Comparison of ENCODE assay signal across 10 mouse cellular contexts in genomic region chr19:41952287-41952686, GRCm38 (mm10). TPM values are rescaled to one million over a fixed set of nuclear protein-coding genes. Genes with fewer than 3 reads are reported as not detected.
DNase-seq lines count a peak whose midpoint lies in the region; ATAC-seq and TF ChIP-seq lines count a peak whose summit lies in the region.
"Had no signal": no experiment of that assay in that cellular context is flagged by ENCODE, and none has a peak within 500 bp of the region (broad histone marks: within the 10 kb centered on the region; RNA-seq: fewer than 3 reads in every experiment).

No protein-coding gene starts in this region.

- H3K4me3 ChIP-seq in forebrain, embryonic 15.5 days: no peak overlapping the region
- H3K4me3 ChIP-seq in forebrain, embryonic 10.5 days: no peak overlapping the region
- no peak overlapping the region for H3K4me3 ChIP-seq in liver, adult 2 months (ENCODE audit: insufficient read depth, low read depth, low read length)
- no peak overlapping the region for H3K4me3 ChIP-seq in liver, embryonic 12.5 days
- no peak overlapping the region for H3K4me3 ChIP-seq in MEL (ENCODE audit: control insufficient read depth in 1 of 2, insufficient read depth in 1 of 2, low read depth in 2 of 2, low read length in 2 of 2)
- H3K4me3 ChIP-seq in liver, embryonic 14.5 days (ENCODE audit: insufficient read depth in 1 of 2, low read depth in 2 of 2, low read length in 2 of 2): no peak overlapping the region
- no peak overlapping the region for H3K4me3 ChIP-seq in hindbrain, embryonic 12.5 days
- H3K4me3 ChIP-seq: hindbrain, embryonic 10.5 days; liver, embryonic 13.5 days had no signal

- ATAC-seq in forebrain, embryonic 15.5 days (replicated peaks): 0 out of 2 replicates have a peak, but pooled peaks have one; percentile 16
- no peak for ATAC-seq in liver, embryonic 12.5 days
- no peak for ATAC-seq in liver, embryonic 14.5 days (ENCODE audit: insufficient read depth)
- no peak for ATAC-seq in hindbrain, embryonic 12.5 days (ENCODE audit: low FRiP score)
- no peak for ATAC-seq in monocyte, adult 5-6 weeks (replicated peaks; ENCODE audit: insufficient number of reproducible peaks, low FRiP score, low TSS enrichment, poor library complexity, severe bottlenecking)

- H3K79me2 ChIP-seq in liver, adult 2 months (ENCODE audit: control insufficient read depth, insufficient read depth, low read length): no peaks in the 10 kb centered on the region
- H3K79me2 ChIP-seq in MEL (ENCODE audit: control insufficient read depth, insufficient read depth, low read length, poor library complexity): no peaks in the 10 kb centered on the region

- H3K4me1 ChIP-seq in forebrain, embryonic 15.5 days: no peaks in the 10 kb centered on the region
- H3K4me1 ChIP-seq in forebrain, embryonic 10.5 days: no peaks in the 10 kb centered on the region
- H3K4me1 ChIP-seq in liver, adult 2 months (ENCODE audit: control insufficient read depth, insufficient read depth, low read length): no peaks in the 10 kb centered on the region
- no peaks in the 10 kb centered on the region for H3K4me1 ChIP-seq in liver, embryonic 12.5 days
- H3K4me1 ChIP-seq in MEL (ENCODE audit: control insufficient read depth in 1 of 2, insufficient read depth in 2 of 2, low read length in 2 of 2): no peaks in the 10 kb centered on the region
- no peaks in the 10 kb centered on the region for H3K4me1 ChIP-seq in liver, embryonic 14.5 days (replicated peaks; ENCODE audit: control insufficient read depth in 2 of 2, insufficient read depth in 2 of 2, low read length in 1 of 2)
- no peaks in the 10 kb centered on the region for H3K4me1 ChIP-seq in hindbrain, embryonic 12.5 days
- H3K4me1 ChIP-seq: hindbrain, embryonic 10.5 days; liver, embryonic 13.5 days had no signal

- DNase-seq in forebrain, embryonic 10.5 days (ENCODE audit: extremely low spot score, low spot score): no peak
- DNase-seq in liver, adult 2 months (ENCODE audit: extremely low read depth, low read depth, low spot score): no peak
- DNase-seq in MEL (ENCODE audit: low read depth, low spot score): peak; percentile 54
- no peak for DNase-seq in liver, embryonic 14.5 days (ENCODE audit: low read depth in 3 of 3, low spot score in 3 of 3)
- DNase-seq: liver, embryonic 13.5 days had no signal

- TF ChIP-seq EP300 in MEL (IDR thresholded peaks at IDR 0.05; ENCODE audit: low read depth in 1 of 2, low read length in 2 of 2): no peak
- TF ChIP-seq EP300 in liver, embryonic 14.5 days (IDR thresholded peaks at IDR 0.05; ENCODE audit: low read depth): no peak

- peak; percentile 67 for TF ChIP-seq RAD21 in MEL (IDR thresholded peaks at IDR 0.05; ENCODE audit: low read depth, low read length)

- no peak overlapping the region for H3K27ac ChIP-seq in forebrain, embryonic 15.5 days (replicated peaks)
- H3K27ac ChIP-seq in forebrain, embryonic 10.5 days: no peak overlapping the region
- no peak overlapping the region for H3K27ac ChIP-seq in liver, adult 2 months (replicated peaks; ENCODE audit: insufficient read depth, low read depth, low read length)
- no peak overlapping the region for H3K27ac ChIP-seq in liver, embryonic 12.5 days
- no peak overlapping the region for H3K27ac ChIP-seq in MEL (ENCODE audit: control insufficient read depth, low read depth, low read length)
- H3K27ac ChIP-seq in liver, embryonic 14.5 days: no peak overlapping the region
- no peak overlapping the region for H3K27ac ChIP-seq in hindbrain, embryonic 12.5 days
- H3K27ac ChIP-seq: hindbrain, embryonic 10.5 days; liver, embryonic 13.5 days had no signal

- H3K9ac ChIP-seq in forebrain, embryonic 15.5 days (replicated peaks): no peak overlapping the region
- H3K9ac ChIP-seq in liver, adult 2 months (ENCODE audit: low read depth, low read length): no peak overlapping the region
- H3K9ac ChIP-seq in liver, embryonic 12.5 days: no peak overlapping the region
- H3K9ac ChIP-seq in MEL (ENCODE audit: control insufficient read depth, low read depth, low read length, poor library complexity, severe bottlenecking): no peak overlapping the region
- no peak overlapping the region for H3K9ac ChIP-seq in liver, embryonic 14.5 days (replicated peaks)
- no peak overlapping the region for H3K9ac ChIP-seq in hindbrain, embryonic 12.5 days
- H3K9ac ChIP-seq: liver, embryonic 13.5 days had no signal

- H3K9me3 ChIP-seq in forebrain, embryonic 15.5 days: no peaks in the 10 kb centered on the region
- no peaks in the 10 kb centered on the region for H3K9me3 ChIP-seq in forebrain, embryonic 10.5 days
- H3K9me3 ChIP-seq in liver, embryonic 12.5 days (replicated peaks): no peaks in the 10 kb centered on the region
- no peaks in the 10 kb centered on the region for H3K9me3 ChIP-seq in MEL (replicated peaks; ENCODE audit: insufficient read depth, low read length)
- no peaks in the 10 kb centered on the region for H3K9me3 ChIP-seq in liver, embryonic 14.5 days (ENCODE audit: control insufficient read depth, low read length)
- no peaks in the 10 kb centered on the region for H3K9me3 ChIP-seq in hindbrain, embryonic 12.5 days (replicated peaks)
- H3K9me3 ChIP-seq: hindbrain, embryonic 10.5 days; liver, embryonic 13.5 days had no signal

- H3K36me3 ChIP-seq in forebrain, embryonic 15.5 days: peaks cover 92% of the 10 kb centered on the region
- H3K36me3 ChIP-seq in forebrain, embryonic 10.5 days (replicated peaks): peaks cover 99% of the 10 kb centered on the region
- peaks cover 73% of the 10 kb centered on the region for H3K36me3 ChIP-seq in liver, adult 2 months (ENCODE audit: control insufficient read depth, insufficient read depth, low read length)
- H3K36me3 ChIP-seq in liver, embryonic 12.5 days: peaks cover 99% of the 10 kb centered on the region
- H3K36me3 ChIP-seq in MEL (ENCODE audit: control insufficient read depth in 1 of 2, insufficient read depth in 2 of 2, low read length in 2 of 2): peaks cover 0 to 23% of the 10 kb centered on the region in 2 experiments; a peak in 2 of 4 replicates
- H3K36me3 ChIP-seq in liver, embryonic 14.5 days (replicated peaks; ENCODE audit: control insufficient read depth, insufficient read depth, low read depth): peaks cover 50% of the 10 kb centered on the region
- H3K36me3 ChIP-seq in hindbrain, embryonic 12.5 days: peaks cover 95% of the 10 kb centered on the region

- no peaks in the 10 kb centered on the region for H3K27me3 ChIP-seq in forebrain, embryonic 15.5 days
- no peaks in the 10 kb centered on the region for H3K27me3 ChIP-seq in forebrain, embryonic 10.5 days (ENCODE audit: poor library complexity, severe bottlenecking)
- H3K27me3 ChIP-seq in liver, adult 2 months (ENCODE audit: control insufficient read depth, insufficient read depth, low read length): no peaks in the 10 kb centered on the region
- no peaks in the 10 kb centered on the region for H3K27me3 ChIP-seq in liver, embryonic 12.5 days (replicated peaks)
- no peaks in the 10 kb centered on the region for H3K27me3 ChIP-seq in MEL (ENCODE audit: control insufficient read depth in 1 of 2, insufficient read depth in 2 of 2, low read length in 2 of 2)
- no peaks in the 10 kb centered on the region for H3K27me3 ChIP-seq in liver, embryonic 14.5 days (ENCODE audit: control insufficient read depth, insufficient read depth, low read length)
- no peaks in the 10 kb centered on the region for H3K27me3 ChIP-seq in hindbrain, embryonic 12.5 days
- H3K27me3 ChIP-seq: liver, embryonic 13.5 days had no signal

- WGBS in forebrain, embryonic 15.5 days: 84% methylated on average over 4 of the region's 4 CpGs
- WGBS in forebrain, embryonic 10.5 days: 82% methylated on average over 4 of the region's 4 CpGs
- WGBS in liver, adult 2 months: 76% methylated on average over 4 of the region's 4 CpGs
- 78% methylated on average over 4 of the region's 4 CpGs for WGBS in liver, embryonic 12.5 days (ENCODE audit: insufficient replicate concordance)
- 78% methylated on average over 4 of the region's 4 CpGs for WGBS in liver, embryonic 14.5 days (ENCODE audit: insufficient replicate concordance)
- 89% methylated on average over 4 of the region's 4 CpGs for WGBS in hindbrain, embryonic 12.5 days

- no peak for TF ChIP-seq POLR2A in liver, adult 2 months (IDR thresholded peaks at IDR 0.05; ENCODE audit: extremely low read depth, insufficient read depth, low read length)
- no peak for TF ChIP-seq POLR2A in MEL (IDR thresholded peaks at IDR 0.05; ENCODE audit: control insufficient read depth in 1 of 2, insufficient read depth in 1 of 2, low read depth in 1 of 2, low read length in 2 of 2, poor library complexity in 1 of 2)

- H3K4me2 ChIP-seq in forebrain, embryonic 15.5 days (replicated peaks): no peak overlapping the region
- no peak overlapping the region for H3K4me2 ChIP-seq in liver, embryonic 12.5 days
- H3K4me2 ChIP-seq in liver, embryonic 14.5 days (ENCODE audit: low read depth): no peak overlapping the region
- no peak overlapping the region for H3K4me2 ChIP-seq in hindbrain, embryonic 12.5 days (replicated peaks)
- H3K4me2 ChIP-seq: liver, embryonic 13.5 days had no signal

- peak; percentile 16 for TF ChIP-seq CTCF in liver, adult 2 months (IDR thresholded peaks at IDR 0.05; ENCODE audit: low read depth, low read length)
- peak; percentile 52 to 78 (median 60) for TF ChIP-seq CTCF in MEL (IDR thresholded peaks at IDR 0.05 in 2 of 3, conservative IDR thresholded peaks at IDR 0.05 in 1 of 3; ENCODE audit: control insufficient read depth in 1 of 3, insufficient read depth in 1 of 3, low read depth in 2 of 3, low read length in 3 of 3, poor library complexity in 1 of 3, severe bottlenecking in 1 of 3)
- peak; percentile 65 for TF ChIP-seq CTCF in liver, embryonic 14.5 days (IDR thresholded peaks at IDR 0.05; ENCODE audit: low read depth)

RNA-seq across cellular contexts. Expression of gene Zdhhc16, which starts 19.0 kb away (rescaled TPM):
- 88.5 and 96.9 TPM in 2 replicates for polyA plus RNA-seq in forebrain, embryonic 15.5 days (2015; fragmentation: Nextera tagmentation; extraction: Ambion mirVana)
- polyA plus RNA-seq in forebrain, embryonic 10.5 days (2016; fragmentation: Nextera tagmentation; extraction: Ambion mirVana): 85.8 and 92.4 TPM in 2 replicates
- 7.9 and 15.0 TPM in 2 replicates for total RNA-seq in liver, adult 2 months (2014; rRNA removed)
- polyA plus RNA-seq in liver, adult 2 months (2012; rRNA removed): 40.9 and 49.9 TPM in 2 replicates
- 47.3 and 48.1 TPM in 2 replicates for polyA plus RNA-seq in liver, embryonic 12.5 days (2016; fragmentation: Nextera tagmentation; extraction: Ambion mirVana)
- 95.2 and 99.2 TPM in 2 replicates for total RNA-seq in MEL (2012; rRNA removed)
- 100 to 1,000 TPM in 1 of 2 experiments, not detected in 1; 128 TPM for polyA plus RNA-seq in MEL (2012; ENCODE audit: insufficient read depth in 1 of 2, insufficient read length in 2 of 2, low read depth in 1 of 2, low replicate concordance in 2 of 2, missing spikeins in 1 of 2)
- polyA plus RNA-seq in liver, embryonic 14.5 days (2012; rRNA removed): 25.6 and 27.0 TPM in 2 replicates
- polyA plus RNA-seq in liver, embryonic 14.5 days (2014; fragmentation: Nextera tagmentation; extraction: Ambion mirVana): 25.9 and 28.5 TPM in 2 replicates
- 75.8 and 76.4 TPM in 2 replicates for polyA plus RNA-seq in hindbrain, embryonic 12.5 days (2016; fragmentation: Nextera tagmentation; extraction: Ambion mirVana)
- total RNA-seq in monocyte, adult 5-6 weeks (2017): 15.5 to 26.4 TPM (median 23.1 TPM) in 3 replicates

RNA-seq across cellular contexts. Expression of gene Exosc1, which starts 19.1 kb away (rescaled TPM):
- 76.8 and 78.4 TPM in 2 replicates for polyA plus RNA-seq in forebrain, embryonic 15.5 days (2015; fragmentation: Nextera tagmentation; extraction: Ambion mirVana)
- polyA plus RNA-seq in forebrain, embryonic 10.5 days (2016; fragmentation: Nextera tagmentation; extraction: Ambion mirVana): 101 and 103 TPM in 2 replicates
- total RNA-seq in liver, adult 2 months (2014; rRNA removed): 5.6 and 6.5 TPM in 2 replicates
- 5.9 and 8.2 TPM in 2 replicates for polyA plus RNA-seq in liver, adult 2 months (2012; rRNA removed)
- polyA plus RNA-seq in liver, embryonic 12.5 days (2016; fragmentation: Nextera tagmentation; extraction: Ambion mirVana): 72.7 and 75.0 TPM in 2 replicates
- total RNA-seq in MEL (2012; rRNA removed): 101 and 118 TPM in 2 replicates
- polyA plus RNA-seq in MEL (2012; ENCODE audit: insufficient read depth in 1 of 2, insufficient read length in 2 of 2, low read depth in 1 of 2, low replicate concordance in 2 of 2, missing spikeins in 1 of 2): 100 to 1,000 TPM; 162 to 390 TPM
- polyA plus RNA-seq in liver, embryonic 14.5 days (2012; rRNA removed): 17.9 and 20.4 TPM in 2 replicates
- polyA plus RNA-seq in liver, embryonic 14.5 days (2014; fragmentation: Nextera tagmentation; extraction: Ambion mirVana): 38.8 and 40.1 TPM in 2 replicates
- polyA plus RNA-seq in hindbrain, embryonic 12.5 days (2016; fragmentation: Nextera tagmentation; extraction: Ambion mirVana): 63.1 and 64.4 TPM in 2 replicates
- total RNA-seq in monocyte, adult 5-6 weeks (2017): 28.8 to 32.4 TPM (median 31.4 TPM) in 3 replicates

RNA-seq across cellular contexts. Expression of gene Mms19, which starts 28.7 kb away (rescaled TPM):
- 34.8 and 36.4 TPM in 2 replicates for polyA plus RNA-seq in forebrain, embryonic 15.5 days (2015; fragmentation: Nextera tagmentation; extraction: Ambion mirVana)
- 35.3 and 42.3 TPM in 2 replicates for polyA plus RNA-seq in forebrain, embryonic 10.5 days (2016; fragmentation: Nextera tagmentation; extraction: Ambion mirVana)
- 14.9 and 15.1 TPM in 2 replicates for total RNA-seq in liver, adult 2 months (2014; rRNA removed)
- 23.2 and 39.5 TPM in 2 replicates for polyA plus RNA-seq in liver, adult 2 months (2012; rRNA removed)
- polyA plus RNA-seq in liver, embryonic 12.5 days (2016; fragmentation: Nextera tagmentation; extraction: Ambion mirVana): 18.3 and 20.9 TPM in 2 replicates
- total RNA-seq in MEL (2012; rRNA removed): 23.7 and 25.6 TPM in 2 replicates
- polyA plus RNA-seq in MEL (2012; ENCODE audit: insufficient read depth in 1 of 2, insufficient read length in 2 of 2, low read depth in 1 of 2, low replicate concordance in 2 of 2, missing spikeins in 1 of 2): 10 to 100 TPM in 1 of 2 experiments, not detected in 1; 88.6 TPM
- polyA plus RNA-seq in liver, embryonic 14.5 days (2012; rRNA removed): 18.2 and 18.5 TPM in 2 replicates
- 10.4 and 10.8 TPM in 2 replicates for polyA plus RNA-seq in liver, embryonic 14.5 days (2014; fragmentation: Nextera tagmentation; extraction: Ambion mirVana)
- polyA plus RNA-seq in hindbrain, embryonic 12.5 days (2016; fragmentation: Nextera tagmentation; extraction: Ambion mirVana): 33.1 and 39.0 TPM in 2 replicates
- 18.6 to 55.2 TPM (median 41.6 TPM) in 3 replicates for total RNA-seq in monocyte, adult 5-6 weeks (2017)

RNA-seq across cellular contexts. Expression of gene Ubtd1, which starts 29.3 kb away (rescaled TPM):
- polyA plus RNA-seq in forebrain, embryonic 15.5 days (2015; fragmentation: Nextera tagmentation; extraction: Ambion mirVana): 8.7 and 9.9 TPM in 2 replicates
- polyA plus RNA-seq in forebrain, embryonic 10.5 days (2016; fragmentation: Nextera tagmentation; extraction: Ambion mirVana): 9.2 and 9.6 TPM in 2 replicates
- total RNA-seq in liver, adult 2 months (2014; rRNA removed): 4.6 and 4.8 TPM in 2 replicates
- polyA plus RNA-seq in liver, adult 2 months (2012; rRNA removed): 13.4 and 15.3 TPM in 2 replicates
- 5.6 and 5.7 TPM in 2 replicates for polyA plus RNA-seq in liver, embryonic 12.5 days (2016; fragmentation: Nextera tagmentation; extraction: Ambion mirVana)
- total RNA-seq in MEL (2012; rRNA removed): 8.0 and 9.1 TPM in 2 replicates
- 10 to 100 TPM in 1 of 2 experiments, not detected in 1; 15.5 TPM for polyA plus RNA-seq in MEL (2012; ENCODE audit: insufficient read depth in 1 of 2, insufficient read length in 2 of 2, low read depth in 1 of 2, low replicate concordance in 2 of 2, missing spikeins in 1 of 2)
- polyA plus RNA-seq in liver, embryonic 14.5 days (2012; rRNA removed): 4.2 and 4.4 TPM in 2 replicates
- 1.9 and 2.0 TPM in 2 replicates for polyA plus RNA-seq in liver, embryonic 14.5 days (2014; fragmentation: Nextera tagmentation; extraction: Ambion mirVana)
- 15.9 and 16.2 TPM in 2 replicates for polyA plus RNA-seq in hindbrain, embryonic 12.5 days (2016; fragmentation: Nextera tagmentation; extraction: Ambion mirVana)
- total RNA-seq in monocyte, adult 5-6 weeks (2017): 8.2 to 10.9 TPM (median 10.0 TPM) in 3 replicates

RNA-seq across cellular contexts. Expression of gene Pgam1, which starts 40.6 kb away (rescaled TPM):
- 463 and 466 TPM in 2 replicates for polyA plus RNA-seq in forebrain, embryonic 15.5 days (2015; fragmentation: Nextera tagmentation; extraction: Ambion mirVana)
- 1,170 and 1,238 TPM in 2 replicates for polyA plus RNA-seq in forebrain, embryonic 10.5 days (2016; fragmentation: Nextera tagmentation; extraction: Ambion mirVana)
- total RNA-seq in liver, adult 2 months (2014; rRNA removed): 108 and 145 TPM in 2 replicates
- polyA plus RNA-seq in liver, adult 2 months (2012; rRNA removed): 195 and 215 TPM in 2 replicates
- 355 and 377 TPM in 2 replicates for polyA plus RNA-seq in liver, embryonic 12.5 days (2016; fragmentation: Nextera tagmentation; extraction: Ambion mirVana)
- total RNA-seq in MEL (2012; rRNA removed): 267 and 714 TPM in 2 replicates
- polyA plus RNA-seq in MEL (2012; ENCODE audit: insufficient read depth in 1 of 2, insufficient read length in 2 of 2, low read depth in 1 of 2, low replicate concordance in 2 of 2, missing spikeins in 1 of 2): 100 to 1,000 TPM; 220 to 756 TPM
- 100.0 and 123 TPM in 2 replicates for polyA plus RNA-seq in liver, embryonic 14.5 days (2012; rRNA removed)
- polyA plus RNA-seq in liver, embryonic 14.5 days (2014; fragmentation: Nextera tagmentation; extraction: Ambion mirVana): 172 and 190 TPM in 2 replicates
- 514 and 546 TPM in 2 replicates for polyA plus RNA-seq in hindbrain, embryonic 12.5 days (2016; fragmentation: Nextera tagmentation; extraction: Ambion mirVana)
- total RNA-seq in monocyte, adult 5-6 weeks (2017): 117 to 136 TPM (median 120 TPM) in 3 replicates
